8 mouse cellular contexts compared by ENCODE assay signal in the genomic region with DNA sequence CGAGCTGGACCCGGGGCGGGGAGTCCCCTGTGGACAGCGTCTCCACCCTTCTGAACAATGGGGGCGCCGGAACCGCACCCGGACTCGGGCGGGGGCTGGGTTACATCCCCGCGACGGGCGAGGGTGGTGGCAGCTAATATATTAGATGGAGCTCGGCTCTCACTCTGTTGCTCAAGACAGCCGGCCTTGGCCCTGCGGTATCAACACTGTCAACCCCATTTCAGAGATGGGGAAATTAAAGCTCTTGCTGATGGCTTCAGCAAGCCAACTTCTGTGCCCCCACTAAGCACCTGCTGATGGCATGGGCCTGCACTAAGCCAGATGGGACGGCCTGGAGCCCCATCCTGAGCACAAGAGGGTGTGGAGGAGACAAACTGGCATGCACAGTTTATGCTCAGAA. TPM values are rescaled to one million over a fixed set of nuclear protein-coding genes. Genes with fewer than 3 reads are reported as not detected.
DNase-seq lines count a peak whose midpoint lies in the region; ATAC-seq and TF ChIP-seq lines count a peak whose summit lies in the region.

No protein-coding gene starts in this region.

- H3K9ac ChIP-seq in lung, embryonic 15.5 days, result peak overlapping the region; percentile 79
- peak overlapping the region; percentile 95 for H3K9ac ChIP-seq in limb, embryonic 13.5 days

- no peaks in the 10 kb centered on the region for H3K9me3 ChIP-seq in lung, embryonic 15.5 days
- H3K9me3 ChIP-seq in limb, embryonic 13.5 days, result no peaks in the 10 kb centered on the region

- H3K4me3 ChIP-seq in lung, embryonic 15.5 days, result peak overlapping the region; percentile 93
- H3K4me3 ChIP-seq in limb, embryonic 13.5 days, result peak overlapping the region; percentile 89
- peak overlapping the region; percentile 81 for H3K4me3 ChIP-seq in olfactory bulb, adult 2 months (ENCODE audit: insufficient read depth, low read depth, low read length)

- DNase-seq in lung, postnatal 36 days, result no peak
- DNase-seq in urinary bladder, postnatal 25 days (ENCODE audit: low spot score), result no peak
- no peak for DNase-seq in adrenal gland, adult (ENCODE audit: inconsistent age in 2 of 2, low spot score in 1 of 2)
- no peak for DNase-seq in spleen, postnatal 4 days (ENCODE audit: low spot score in 2 of 2)

- H3K4me1 ChIP-seq in lung, embryonic 15.5 days, result peaks cover 29% of the 10 kb centered on the region
- H3K4me1 ChIP-seq in limb, embryonic 13.5 days, result peaks cover 33% of the 10 kb centered on the region
- peaks cover 8% of the 10 kb centered on the region for H3K4me1 ChIP-seq in olfactory bulb, adult 2 months (ENCODE audit: control insufficient read depth, insufficient read depth, low read length)

- ATAC-seq in lung, embryonic 15.5 days (ENCODE audit: borderline replicate concordance, extremely low read depth, low FRiP score, low TSS enrichment), result peak; percentile 70
- ATAC-seq in erythroblast, adult 5-6 weeks (replicated peaks; ENCODE audit: low FRiP score, poor library complexity, severe bottlenecking), result peak; percentile 45
- ATAC-seq in limb, embryonic 13.5 days (ENCODE audit: low FRiP score, low read depth), result peak; percentile 66

- no peak; the same call in 1 of the 2 replicates for TF ChIP-seq POLR2A in olfactory bulb, adult 2 months (IDR thresholded peaks at IDR 0.05; ENCODE audit: insufficient read depth, low read depth, low read length)

- no peaks in the 10 kb centered on the region for H3K36me3 ChIP-seq in lung, embryonic 15.5 days
- H3K36me3 ChIP-seq in limb, embryonic 13.5 days, result no peaks in the 10 kb centered on the region

- H3K27ac ChIP-seq in lung, embryonic 15.5 days, result peak overlapping the region; percentile 91
- H3K27ac ChIP-seq in limb, embryonic 13.5 days, result peak overlapping the region; percentile 97
- peak overlapping the region; percentile 95 for H3K27ac ChIP-seq in olfactory bulb, adult 2 months (ENCODE audit: insufficient read depth, low read depth, low read length)

- no peak for TF ChIP-seq CTCF in olfactory bulb, adult 2 months (IDR thresholded peaks at IDR 0.05; ENCODE audit: insufficient read depth, low read depth, low read length)

- peak overlapping the region; percentile 73 for H3K4me2 ChIP-seq in lung, embryonic 15.5 days
- peak overlapping the region; percentile 80 for H3K4me2 ChIP-seq in limb, embryonic 13.5 days (replicated peaks)

- H3K27me3 ChIP-seq in lung, embryonic 15.5 days, result no peaks in the 10 kb centered on the region
- H3K27me3 ChIP-seq in limb, embryonic 13.5 days, result no peaks in the 10 kb centered on the region

- WGBS in lung, embryonic 15.5 days, result under 1% methylated on average over 18 of the region's 18 CpGs
- WGBS in limb, embryonic 13.5 days, result 1% methylated on average over 18 of the region's 18 CpGs
- WGBS in olfactory bulb, adult 2 months, result 0% methylated on average over 18 of the region's 18 CpGs

RNA-seq across cellular contexts. Expression of a gene that starts 0.5 kb away (rescaled TPM):
- 8.4 and 8.9 TPM in 2 replicates for polyA plus RNA-seq in lung, embryonic 15.5 days (2015; fragmentation: Nextera tagmentation; extraction: Ambion mirVana)
- total RNA-seq in erythroblast, adult 5-6 weeks (2015; ENCODE audit: low replicate concordance), result 21.1 and 21.9 TPM in 2 replicates
- total RNA-seq in erythroblast, adult 5-6 weeks (2017; ENCODE audit: low replicate concordance), result 7.0 and 10.0 TPM in 2 replicates
- 11.8 and 11.9 TPM in 2 replicates for polyA plus RNA-seq in limb, embryonic 13.5 days (2015; fragmentation: Nextera tagmentation; extraction: Ambion mirVana)
- polyA plus RNA-seq in olfactory bulb, adult 2 months (2012; ENCODE audit: insufficient read depth, insufficient read length, low replicate concordance, missing spikeins), result 76.4 TPM in 1 of 2 replicates, not detected in the other
